Mouse (Mus musculus) heart, embryonic 12.5 days (tissue): ENCODE data around the gene Fgf7. TPM values are rescaled to one million over a fixed set of nuclear protein-coding genes. Genes with fewer than 3 reads are reported as not detected.

Experiments
- polyA plus RNA-seq: library from polyadenylated mRNA; unstranded; fragments of >200 nt; fragmentation: Nextera tagmentation; extraction: Ambion mirVana; gene quantifications from 2 replicates; pipeline ENCODE4 v1.2.1, GENCODE M21; 2016

Gene Fgf7
- polyA plus RNA-seq, 1 experiment from 2014 or later = 0.73 TPM

Other genes starting within 250 kb of the Fgf7 start
- gene Galk2, start 175.5 kb upstream of the Fgf7 start, polyA plus RNA-seq = 34.2 and 35.0 TPM in 2 replicates
- gene Cops2, start 175.5 kb upstream of the Fgf7 start, polyA plus RNA-seq = 74.3 and 75.7 TPM in 2 replicates
- 0.12 TPM in 1 of 2 replicates, not detected in the other for gene Fam227b, start 117.3 kb downstream of the Fgf7 start, polyA plus RNA-seq
- 18.4 and 19.5 TPM in 2 replicates for gene Dtwd1, start 117.5 kb downstream of the Fgf7 start, polyA plus RNA-seq
- not detected in 2 replicates for gene Gm17555, start 180.4 kb downstream of the Fgf7 start, polyA plus RNA-seq